Mouse (Mus musculus): ENCODE results near the gene Heatr9. TPM values are rescaled to one million over a fixed set of nuclear protein-coding genes. Genes with fewer than 3 reads are reported as not detected.

Gene Heatr9
- total and polyA plus RNA-seq, 3 experiments = not detected

DNA sequence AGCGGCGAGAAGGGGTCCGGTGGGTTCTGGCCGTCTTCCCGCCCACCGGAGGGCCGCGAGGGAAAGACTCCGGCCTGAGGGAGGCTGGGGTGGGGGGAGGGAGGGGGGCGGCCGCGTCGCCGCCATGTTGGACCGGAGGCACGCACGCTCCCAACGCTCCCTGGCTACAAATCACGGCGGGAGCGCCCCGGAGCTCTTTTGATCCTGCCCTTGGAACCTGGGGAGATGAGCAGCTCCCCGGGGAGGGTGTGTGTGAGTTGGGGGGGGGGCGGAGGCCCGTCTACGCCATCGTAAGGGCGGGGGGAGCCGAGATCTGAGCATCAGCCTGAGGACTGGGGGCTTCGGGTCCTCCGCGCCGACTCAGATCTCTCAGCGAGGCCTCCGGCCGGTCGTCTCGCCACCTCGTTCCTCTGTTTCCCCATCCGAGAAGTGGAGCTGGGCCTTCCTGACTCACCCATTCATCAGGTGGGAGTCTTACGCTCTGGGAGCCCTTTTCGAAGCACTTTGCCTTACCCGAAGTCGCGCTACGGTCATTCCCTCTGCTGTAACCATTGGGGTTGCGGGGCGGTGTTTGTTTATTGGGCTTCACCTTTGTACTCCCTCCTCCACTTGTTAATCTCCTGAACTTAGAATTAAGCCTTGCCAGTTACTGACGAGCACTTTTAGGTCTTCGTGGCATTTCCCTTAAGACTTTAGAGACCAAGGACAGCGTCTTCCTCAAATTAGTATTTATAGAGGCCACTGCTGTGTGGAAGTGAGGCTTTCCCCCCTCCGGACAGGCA, 48.5 kb downstream of the Heatr9 start:
- TF ChIP-seq TAL1 (conservative IDR thresholded peaks at IDR 0.05; ENCODE audit: low read depth, low read length) (no peak), GATA2 (IDR thresholded peaks at IDR 0.05; ENCODE audit: borderline replicate concordance, low read depth, low read length) (no peak), POLR2AphosphoS5 (IDR thresholded peaks at IDR 0.05; ENCODE audit: insufficient replicate concordance, low read depth, low read length) (no peak), CTCF (IDR thresholded peaks at IDR 0.05; ENCODE audit: low read depth, low read length) (no peak), GATA1 (IDR thresholded peaks at IDR 0.05; ENCODE audit: borderline replicate concordance, low read length) (no peak)
- H3K36me3 ChIP-seq (replicated peaks) = peaks cover 21% of the 10 kb centered on the region
- H3K4me3 ChIP-seq (ENCODE audit: low read depth, low read length) = peak overlapping the region; percentile 88
- ATAC-seq (ENCODE audit: extremely low read depth, insufficient number of reproducible peaks, low FRiP score, poor library complexity, severe bottlenecking) (no peak), DNase-seq (ENCODE audit: low spot score) (peak; percentile 21)
- H3K9me3 ChIP-seq (replicated peaks) = no peaks in the 10 kb centered on the region
- H3K27me3 ChIP-seq (ENCODE audit: insufficient read depth, low read length) = peaks cover 2% of the 10 kb centered on the region; the same call in 1 of the 2 replicates
- H3K4me1 ChIP-seq (ENCODE audit: insufficient read depth, low read depth, low read length) = peaks cover 24% of the 10 kb centered on the region

DNA sequence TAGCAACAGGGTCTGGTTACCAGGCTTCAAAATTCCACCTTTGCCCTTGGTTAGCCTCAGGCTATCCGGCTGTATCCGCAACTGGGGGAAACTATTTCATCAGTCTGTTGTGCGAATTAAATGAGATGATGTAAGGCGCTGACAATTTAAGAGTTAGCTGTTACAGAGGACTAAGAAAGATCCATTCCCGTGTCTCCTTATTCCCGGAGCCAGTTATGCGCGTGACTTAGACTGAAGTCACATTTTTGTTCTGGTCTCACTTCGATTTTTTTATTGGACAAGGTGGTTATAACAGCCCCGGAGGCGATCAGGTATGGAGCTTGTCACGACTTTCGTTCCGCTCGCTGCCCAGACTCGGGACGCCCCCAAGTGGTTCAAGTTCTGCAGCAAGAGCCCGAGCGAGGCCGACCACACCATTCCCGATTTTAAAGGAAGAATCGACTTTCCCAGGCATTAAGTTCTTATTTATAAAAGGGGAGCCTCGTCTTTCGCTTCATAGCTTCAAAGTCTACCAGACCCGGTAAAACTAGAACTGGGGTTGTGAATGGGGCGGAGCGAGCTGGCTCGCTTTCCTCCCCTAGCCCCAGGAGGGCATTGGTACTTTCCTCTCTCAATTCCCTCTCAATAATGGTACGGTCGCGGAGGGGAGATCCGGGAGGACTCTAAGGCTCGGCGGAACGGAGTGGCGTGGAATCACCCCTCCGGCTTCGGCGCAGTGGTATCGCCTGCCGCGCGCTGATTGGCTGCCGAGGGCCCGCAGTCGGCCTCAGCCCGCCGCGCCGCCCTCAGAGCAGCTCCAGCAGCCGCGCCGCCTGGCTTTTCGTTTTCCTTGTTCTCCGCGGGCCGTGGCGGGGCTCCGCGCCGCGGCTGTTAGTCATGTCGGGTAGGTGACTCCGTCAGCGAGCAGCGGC, 49.4 kb downstream of the Heatr9 start, which contains the start of gene Taf15:
Taf15 (plus strand) TSS at position 763 of the 911 bp plus-strand sequence.
- peaks cover 7% of the 10 kb centered on the region; the same call in 1 of the 2 replicates for H3K27me3 ChIP-seq (ENCODE audit: insufficient read depth, low read length)
- TF ChIP-seq GATA1 (IDR thresholded peaks at IDR 0.05; ENCODE audit: borderline replicate concordance, low read length) (no peak), CTCF (IDR thresholded peaks at IDR 0.05; ENCODE audit: low read depth, low read length) (no peak), TAL1 (conservative IDR thresholded peaks at IDR 0.05; ENCODE audit: low read depth, low read length) (no peak), POLR2AphosphoS5 (IDR thresholded peaks at IDR 0.05; ENCODE audit: insufficient replicate concordance, low read depth, low read length) (no peak), GATA2 (IDR thresholded peaks at IDR 0.05; ENCODE audit: borderline replicate concordance, low read depth, low read length) (no peak)
- H3K9me3 ChIP-seq (replicated peaks) = no peaks in the 10 kb centered on the region
- peaks cover 22% of the 10 kb centered on the region for H3K4me1 ChIP-seq (ENCODE audit: insufficient read depth, low read depth, low read length)
- peak within 1 kb of the TSS; percentile 88 for H3K4me3 ChIP-seq (ENCODE audit: low read depth, low read length)
- DNase-seq (ENCODE audit: low spot score) = peak; percentile 89
- ATAC-seq (ENCODE audit: extremely low read depth, insufficient number of reproducible peaks, low FRiP score, poor library complexity, severe bottlenecking) = peak; percentile 95
- H3K36me3 ChIP-seq (replicated peaks) = peaks cover 15% of the 10 kb centered on the region

DNA sequence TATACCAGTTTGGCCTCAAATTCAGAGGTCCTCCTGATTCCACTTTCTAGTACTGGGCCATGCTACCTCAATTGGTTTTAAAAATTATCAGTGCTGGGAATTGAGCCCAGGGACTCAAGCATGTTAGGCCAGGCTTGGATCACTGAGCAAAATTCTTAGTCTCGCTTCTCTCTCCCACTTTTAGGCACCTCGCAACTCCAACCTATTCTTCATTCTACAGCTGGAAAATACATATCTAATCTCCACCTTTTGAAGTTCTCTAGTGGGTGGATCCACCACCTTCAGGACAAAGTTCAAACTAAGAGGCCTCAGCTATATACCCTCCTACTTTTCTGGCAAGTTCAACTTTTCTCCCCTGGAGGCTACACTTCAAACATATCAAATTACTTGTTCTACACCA, 50.2 kb downstream of the Heatr9 start:
- Histone ChIP-seq H3K27me3 (ENCODE audit: insufficient read depth, low read length) (peaks cover 11% of the 10 kb centered on the region), H3K9me3 (replicated peaks) (no peaks in the 10 kb centered on the region), H3K36me3 (replicated peaks) (peaks cover 10% of the 10 kb centered on the region), H3K4me3 (ENCODE audit: low read depth, low read length) (peak overlapping the region; percentile 88; the same call in 1 of the 2 replicates), H3K4me1 (ENCODE audit: insufficient read depth, low read depth, low read length) (peaks cover 21% of the 10 kb centered on the region)
- ATAC-seq (ENCODE audit: extremely low read depth, insufficient number of reproducible peaks, low FRiP score, poor library complexity, severe bottlenecking) (no peak), DNase-seq (ENCODE audit: low spot score) (no peak)
- no peak for TF ChIP-seq GATA2 (IDR thresholded peaks at IDR 0.05; ENCODE audit: borderline replicate concordance, low read depth, low read length)
- no peak for TF ChIP-seq POLR2AphosphoS5 (IDR thresholded peaks at IDR 0.05; ENCODE audit: insufficient replicate concordance, low read depth, low read length)
- TF ChIP-seq CTCF (IDR thresholded peaks at IDR 0.05; ENCODE audit: low read depth, low read length) = no peak
- no peak for TF ChIP-seq GATA1 (IDR thresholded peaks at IDR 0.05; ENCODE audit: borderline replicate concordance, low read length)
- no peak for TF ChIP-seq TAL1 (conservative IDR thresholded peaks at IDR 0.05; ENCODE audit: low read depth, low read length)

DNA sequence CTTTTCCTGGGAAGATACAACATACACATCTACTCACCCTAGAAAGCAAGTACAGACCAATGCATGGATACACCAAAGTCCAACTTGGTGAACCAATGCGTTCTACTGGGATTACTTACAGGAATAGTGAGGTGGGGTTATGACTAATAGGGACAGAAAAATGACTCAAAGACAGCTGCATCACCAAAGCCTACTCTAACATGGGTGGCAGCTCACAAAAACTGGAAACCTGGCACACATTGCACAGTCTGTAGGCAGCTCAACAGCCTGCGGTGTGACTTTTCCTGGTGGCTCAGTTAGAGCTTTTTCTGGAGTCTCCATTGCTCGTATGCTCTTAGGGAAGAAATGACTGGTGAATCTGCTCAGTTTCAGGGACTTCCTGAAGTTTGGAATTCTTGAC, 53.2 kb downstream of the Heatr9 start:
- H3K9me3 ChIP-seq (replicated peaks) = no peaks in the 10 kb centered on the region
- H3K27me3 ChIP-seq (ENCODE audit: insufficient read depth, low read length) = peaks cover 20% of the 10 kb centered on the region
- TF ChIP-seq TAL1 (conservative IDR thresholded peaks at IDR 0.05; ENCODE audit: low read depth, low read length) (no peak), CTCF (IDR thresholded peaks at IDR 0.05; ENCODE audit: low read depth, low read length) (no peak), GATA2 (IDR thresholded peaks at IDR 0.05; ENCODE audit: borderline replicate concordance, low read depth, low read length) (no peak)
- H3K36me3 ChIP-seq (replicated peaks) = no peaks in the 10 kb centered on the region
- H3K4me3 ChIP-seq (ENCODE audit: low read depth, low read length) = no peak overlapping the region
- ATAC-seq (ENCODE audit: extremely low read depth, insufficient number of reproducible peaks, low FRiP score, poor library complexity, severe bottlenecking) (no peak), DNase-seq (ENCODE audit: low spot score) (no peak)
- peaks cover 10% of the 10 kb centered on the region for H3K4me1 ChIP-seq (ENCODE audit: insufficient read depth, low read depth, low read length)

DNA sequence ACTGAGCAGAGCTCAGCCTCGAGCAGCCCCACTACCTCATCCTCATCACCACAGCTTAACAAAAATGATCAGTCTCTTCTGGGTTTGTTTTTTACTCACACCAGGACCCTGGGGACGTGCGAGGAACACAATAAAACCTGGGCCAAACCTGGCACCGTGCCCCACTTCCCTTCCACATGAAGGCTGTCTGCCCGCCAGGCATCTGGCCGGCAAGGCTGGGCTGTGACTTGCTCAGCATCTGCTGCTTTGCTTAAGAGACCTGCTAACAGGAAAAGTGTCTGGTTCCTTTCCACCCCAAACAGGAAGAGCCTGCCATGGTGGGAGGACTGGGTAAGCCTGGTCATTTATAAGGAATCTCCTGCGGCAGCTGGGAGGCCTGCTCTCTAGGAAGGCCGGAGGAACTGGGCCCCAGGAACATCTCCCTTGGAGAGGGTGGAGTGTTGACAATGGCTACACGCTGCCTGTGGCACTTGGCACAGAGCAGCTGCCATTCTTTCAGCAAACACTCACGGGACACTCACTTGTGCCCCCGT, 54.8 kb downstream of the Heatr9 start:
- H3K4me1 ChIP-seq (ENCODE audit: insufficient read depth, low read depth, low read length) = peaks cover 6% of the 10 kb centered on the region
- TF ChIP-seq GATA1 (IDR thresholded peaks at IDR 0.05; ENCODE audit: borderline replicate concordance, low read length) (no peak), TAL1 (conservative IDR thresholded peaks at IDR 0.05; ENCODE audit: low read depth, low read length) (no peak), POLR2AphosphoS5 (IDR thresholded peaks at IDR 0.05; ENCODE audit: insufficient replicate concordance, low read depth, low read length) (no peak), CTCF (IDR thresholded peaks at IDR 0.05; ENCODE audit: low read depth, low read length) (no peak), GATA2 (IDR thresholded peaks at IDR 0.05; ENCODE audit: borderline replicate concordance, low read depth, low read length) (no peak)
- H3K9me3 ChIP-seq (replicated peaks) = no peaks in the 10 kb centered on the region
- no peaks in the 10 kb centered on the region for H3K36me3 ChIP-seq (replicated peaks)
- H3K27me3 ChIP-seq (ENCODE audit: insufficient read depth, low read length) = peaks cover 36% of the 10 kb centered on the region
- no peak for ATAC-seq (ENCODE audit: extremely low read depth, insufficient number of reproducible peaks, low FRiP score, poor library complexity, severe bottlenecking)
- no peak for DNase-seq (ENCODE audit: low spot score)
- H3K4me3 ChIP-seq (ENCODE audit: low read depth, low read length) = no peak overlapping the region

All from G1E (cell line).